Comparison of ENCODE assay signal across 13 mouse cellular contexts in the genomic region with DNA sequence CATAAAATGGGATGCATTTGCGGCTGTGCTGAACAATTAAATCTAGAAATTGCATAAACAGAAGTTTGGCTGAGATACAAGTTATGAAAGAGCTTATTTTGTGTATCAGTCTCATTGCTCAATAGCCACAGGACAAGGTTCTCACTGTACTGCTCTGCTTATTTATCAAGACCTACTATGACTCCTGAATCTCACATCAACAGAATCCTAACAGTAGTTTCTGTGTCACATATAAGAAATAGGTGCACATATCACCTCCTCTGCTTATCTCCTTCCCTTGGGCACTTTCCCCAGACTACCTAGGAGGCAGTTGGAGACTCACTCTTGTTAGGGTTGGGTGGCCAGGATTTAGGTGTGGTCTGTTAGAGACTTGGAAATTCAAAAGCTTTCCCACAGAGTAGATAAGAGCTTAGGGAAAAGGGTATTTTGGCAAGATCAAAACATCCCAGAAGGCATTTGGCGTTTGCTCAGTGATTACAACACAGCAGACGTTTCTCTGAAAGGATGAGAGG. TPM values are rescaled to one million over a fixed set of nuclear protein-coding genes. Genes with fewer than 3 reads are reported as not detected.
DNase-seq lines count a peak whose midpoint lies in the region; ATAC-seq and TF ChIP-seq lines count a peak whose summit lies in the region.
"Had no signal": no experiment of that assay in that cellular context is flagged by ENCODE, and none has a peak within 500 bp of the region (broad histone marks: within the 10 kb centered on the region; RNA-seq: fewer than 3 reads in every experiment).

No protein-coding gene starts in this region.

- no peak for TF ChIP-seq CTCF in lung, postnatal 0 days (IDR thresholded peaks at IDR 0.05)
- TF ChIP-seq CTCF in kidney, adult 2 months (conservative IDR thresholded peaks at IDR 0.05; ENCODE audit: insufficient read depth, insufficient read length, low read depth, low read length) = no peak

- H3K4me2 ChIP-seq in lung, postnatal 0 days (replicated peaks; ENCODE audit: low read depth, low read length) = no peak overlapping the region
- H3K4me2 ChIP-seq: forebrain, embryonic 13.5 days; limb, embryonic 12.5 days; midbrain, embryonic 12.5 days had no signal

- 13% methylated on average over 3 of the region's 3 CpGs for WGBS in lung, postnatal 0 days
- WGBS in kidney, adult 2 months = 70% methylated on average over 3 of the region's 3 CpGs

- H3K9me3 ChIP-seq in lung, postnatal 0 days (ENCODE audit: low read length) = no peaks in the 10 kb centered on the region
- H3K9me3 ChIP-seq: forebrain, embryonic 13.5 days; G1E; limb, embryonic 12.5 days; midbrain, embryonic 12.5 days had no signal

- peak; percentile 79 for ATAC-seq in lung, postnatal 0 days
- ATAC-seq: forebrain, embryonic 13.5 days had no signal

- TF ChIP-seq POLR2A in kidney, adult 2 months (IDR thresholded peaks at IDR 0.05; ENCODE audit: low read depth, low read length) = no peak

- intact Hi-C loops in gastrocnemius, postnatal 36 days (cut with DNase I) = no loop called here

- TF ChIP-seq EP300 in lung, postnatal 0 days (IDR thresholded peaks at IDR 0.05) = peak; percentile 8; the same call in 1 of the 2 replicates

- peak; percentile 30 for DNase-seq in gastrocnemius, adult 18-20 months (ENCODE audit: low spot score)
- no peak for DNase-seq in gastrocnemius, postnatal 36 days
- DNase-seq in urinary bladder, postnatal 14 days (ENCODE audit: low spot score) = peak; percentile 30
- no peak for DNase-seq in urinary bladder, postnatal 10 days (ENCODE audit: low spot score)
- peak; percentile 91 for DNase-seq in lung, postnatal 0 days (ENCODE audit: low spot score)
- no peak for DNase-seq in natural killer cell, adult 2 months (ENCODE audit: low spot score in 2 of 2)
- DNase-seq in kidney, adult 2 months = no peak
- no peak for DNase-seq in cerebellum, adult 11 months
- DNase-seq: gastrocnemius, postnatal 25 days had no signal

- peaks cover 5% of the 10 kb centered on the region; the same call in 1 of the 2 replicates for H3K4me1 ChIP-seq in lung, postnatal 0 days (ENCODE audit: insufficient read depth, low read depth, low read length)
- no peaks in the 10 kb centered on the region for H3K4me1 ChIP-seq in kidney, adult 2 months (ENCODE audit: control insufficient read depth, insufficient read depth, low read length)
- H3K4me1 ChIP-seq: forebrain, embryonic 13.5 days; midbrain, embryonic 12.5 days had no signal

- H3K36me3 ChIP-seq in lung, postnatal 0 days (ENCODE audit: insufficient read depth, low read length) = no peaks in the 10 kb centered on the region
- no peaks in the 10 kb centered on the region for H3K36me3 ChIP-seq in kidney, adult 2 months (ENCODE audit: control insufficient read depth, insufficient read depth, low read length)
- H3K36me3 ChIP-seq: G1E; limb, embryonic 12.5 days; midbrain, embryonic 12.5 days had no signal

- H3K27ac ChIP-seq in lung, postnatal 0 days (ENCODE audit: low read length) = peak overlapping the region; percentile 72
- no peak overlapping the region for H3K27ac ChIP-seq in kidney, adult 2 months (ENCODE audit: insufficient read depth, low read depth, low read length)
- H3K27ac ChIP-seq: forebrain, embryonic 13.5 days; limb, embryonic 12.5 days; midbrain, embryonic 12.5 days had no signal

- no peak overlapping the region for H3K4me3 ChIP-seq in lung, postnatal 0 days (ENCODE audit: low read depth, low read length)
- H3K4me3 ChIP-seq in kidney, adult 2 months (ENCODE audit: insufficient read depth, low read depth, low read length) = no peak overlapping the region
- H3K4me3 ChIP-seq: forebrain, embryonic 13.5 days; limb, embryonic 12.5 days; midbrain, embryonic 12.5 days had no signal

- no peaks in the 10 kb centered on the region for H3K27me3 ChIP-seq in lung, postnatal 0 days (replicated peaks; ENCODE audit: insufficient read depth, low read length)
- H3K27me3 ChIP-seq in kidney, adult 2 months (replicated peaks; ENCODE audit: control insufficient read depth, insufficient read depth, low read length) = no peaks in the 10 kb centered on the region
- H3K27me3 ChIP-seq: forebrain, embryonic 13.5 days; limb, embryonic 12.5 days; midbrain, embryonic 12.5 days had no signal

- no peak overlapping the region for H3K9ac ChIP-seq in lung, postnatal 0 days (replicated peaks; ENCODE audit: low read depth)
- H3K9ac ChIP-seq: forebrain, embryonic 13.5 days; limb, embryonic 12.5 days; midbrain, embryonic 12.5 days had no signal

RNA-seq across cellular contexts. Expression of gene Peli1, which starts 11.2 kb away (rescaled TPM):
- 10 to 100 TPM in 1 of 2 experiments, 1 to 10 TPM in 1; 8.5 to 13.4 TPM for total RNA-seq in gastrocnemius, adult 18-20 months (2021)
- 10 to 100 TPM; 11.0 to 11.4 TPM for total RNA-seq in gastrocnemius, postnatal 36 days (2021)
- 44.8 and 46.4 TPM in 2 replicates for polyA plus RNA-seq in lung, postnatal 0 days (2015; fragmentation: Nextera tagmentation; extraction: Ambion mirVana)
- polyA plus RNA-seq in kidney, adult 2 months (2012; rRNA removed) = 8.5 and 8.8 TPM in 2 replicates

Comparison
In these comparisons a context has a peak if more than half of its experiments do, and no peak if none do; other contexts are left out.
1. DNase-seq: peak in gastrocnemius, adult 18-20 months (single experiment), urinary bladder, postnatal 14 days (single experiment) and lung, postnatal 0 days (single experiment); none in gastrocnemius, postnatal 36 days (0 of 2), urinary bladder, postnatal 10 days (single experiment), natural killer cell, adult 2 months (0 of 2), kidney, adult 2 months (single experiment) and cerebellum, adult 11 months (single experiment).